Mouse (Mus musculus) cerebellum, adult 18-20 months (tissue): ENCODE measurements around the gene 1810055G02Rik.

Experiments
- DNase-seq, 2 experiments: peaks; one replicate each; pipeline ENCODE4 v3.0.0; 2021

1810055G02Rik gene

DNA sequence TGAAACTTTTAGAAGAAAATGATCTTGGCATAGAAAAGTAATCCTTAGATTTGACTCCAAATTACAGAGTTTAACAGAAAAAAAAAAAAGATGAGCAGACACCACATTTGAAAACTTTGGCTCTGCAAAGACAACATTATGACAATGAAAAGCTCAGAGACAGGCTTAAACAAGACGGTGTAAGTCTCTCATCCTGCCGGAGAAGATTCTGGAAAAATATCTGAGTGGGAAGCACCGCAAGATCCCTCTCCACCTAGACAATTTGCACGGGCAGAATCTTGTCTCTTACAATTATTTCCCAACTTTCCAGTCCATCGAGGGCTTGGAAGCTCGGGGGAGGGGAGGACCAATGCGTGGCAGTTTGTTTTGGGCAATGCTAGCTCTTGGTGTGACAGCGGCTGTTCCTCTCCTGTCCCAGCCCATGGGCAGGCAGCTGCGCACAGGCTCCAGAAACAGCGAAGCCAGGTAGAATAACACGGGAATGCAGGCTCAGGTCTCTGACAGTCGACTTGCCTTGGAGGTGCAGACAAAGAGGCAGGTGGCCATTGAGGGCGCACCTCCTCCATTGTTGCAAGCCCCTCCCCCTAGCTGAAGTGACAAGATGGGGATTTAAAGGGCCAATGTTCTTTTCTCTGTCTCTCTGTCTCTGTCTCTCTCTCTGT, 35.9 kb downstream of the 1810055G02Rik start:
- peak; percentile 80 to 82 for DNase-seq

DNA sequence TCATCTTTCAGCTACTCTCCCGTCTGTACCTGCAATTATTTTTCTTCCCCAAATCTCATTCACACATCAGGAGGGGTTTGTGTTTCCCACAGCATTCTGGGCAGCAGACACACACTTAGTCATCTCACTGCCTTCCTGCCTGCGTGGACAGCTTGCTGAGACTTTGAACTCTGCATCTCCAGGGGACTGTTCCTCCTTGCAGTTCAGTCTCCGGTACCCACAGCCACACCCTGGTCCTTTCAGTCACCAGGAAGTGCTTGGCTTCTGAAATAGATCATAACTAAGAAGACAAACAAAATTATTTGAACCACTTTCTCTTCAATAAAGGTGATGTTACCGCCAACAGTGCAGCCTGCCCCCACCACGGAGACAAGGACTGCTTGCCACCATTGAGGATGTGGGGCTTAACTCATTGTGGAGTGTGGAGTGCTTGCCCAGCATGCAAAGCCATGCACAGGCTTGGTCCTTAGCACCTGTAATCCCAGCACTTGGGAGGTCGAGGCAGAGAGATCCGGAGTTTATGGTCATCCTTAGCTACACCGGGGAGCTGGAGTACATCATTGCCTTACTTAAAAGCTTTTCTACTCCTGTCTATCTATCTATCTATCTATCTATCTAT, 44.6 kb downstream of the 1810055G02Rik start:
- no peak for DNase-seq

DNA sequence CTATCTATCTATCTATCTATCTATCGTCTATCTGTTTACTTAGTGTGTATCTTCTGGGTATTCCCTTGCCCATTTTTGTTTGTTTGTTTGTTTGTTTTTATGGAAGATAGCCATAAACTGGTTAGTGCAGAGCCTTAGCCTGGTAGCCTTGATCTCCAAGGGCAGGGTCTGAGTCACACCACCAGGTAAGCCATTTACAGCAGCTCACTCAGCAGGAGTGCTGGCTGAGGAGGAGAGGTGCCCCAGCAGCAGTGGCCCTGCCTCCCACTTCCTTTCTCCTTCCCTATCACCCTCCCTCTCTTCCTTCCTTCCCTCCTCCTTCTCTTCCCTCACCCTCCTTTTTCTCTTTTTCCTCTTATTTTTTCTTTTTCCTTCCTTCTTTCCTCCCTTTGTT, 45.1 kb downstream of the 1810055G02Rik start:
- no peak for DNase-seq

DNA sequence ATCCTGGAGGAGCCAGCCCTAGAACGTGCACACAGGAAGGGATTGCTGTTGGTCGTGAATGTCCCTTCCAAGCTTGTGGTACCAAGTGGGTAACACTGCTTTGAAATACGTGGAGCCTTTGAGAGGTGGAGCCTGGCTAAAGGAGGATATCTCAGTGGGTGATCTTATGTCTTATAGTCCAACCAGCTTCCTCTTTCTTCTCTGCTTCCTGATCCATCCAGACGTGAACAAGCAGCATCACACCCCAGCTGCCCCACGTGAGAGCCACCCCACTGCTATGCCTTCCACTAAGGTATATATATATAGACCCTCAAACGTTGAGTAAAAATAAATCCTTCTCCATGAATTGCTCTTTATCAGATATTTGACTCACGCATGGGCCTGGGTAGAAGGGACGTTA, 45.6 kb downstream of the 1810055G02Rik start:
- no peak for DNase-seq

DNA sequence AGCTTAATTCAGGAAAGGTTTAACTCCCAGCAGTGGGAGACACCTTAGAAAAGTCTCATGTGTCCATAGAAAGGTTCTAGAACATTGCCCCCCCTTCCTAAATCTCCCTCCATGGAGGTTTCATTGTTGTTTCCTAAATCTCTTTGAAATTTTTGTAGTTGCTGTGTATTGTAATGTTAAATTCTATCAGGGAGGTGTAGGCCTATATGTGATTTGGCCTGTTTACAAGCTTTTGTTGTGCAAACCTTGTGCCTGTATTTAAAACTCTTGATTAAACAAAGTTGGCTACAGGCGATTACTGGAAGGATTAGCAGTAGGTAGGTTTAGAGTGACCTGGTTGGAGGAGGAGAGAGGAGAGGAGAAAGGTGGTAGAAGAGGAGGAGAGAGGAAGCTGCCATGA, 49.8 kb downstream of the 1810055G02Rik start:
- DNase-seq, result no peak

DNA sequence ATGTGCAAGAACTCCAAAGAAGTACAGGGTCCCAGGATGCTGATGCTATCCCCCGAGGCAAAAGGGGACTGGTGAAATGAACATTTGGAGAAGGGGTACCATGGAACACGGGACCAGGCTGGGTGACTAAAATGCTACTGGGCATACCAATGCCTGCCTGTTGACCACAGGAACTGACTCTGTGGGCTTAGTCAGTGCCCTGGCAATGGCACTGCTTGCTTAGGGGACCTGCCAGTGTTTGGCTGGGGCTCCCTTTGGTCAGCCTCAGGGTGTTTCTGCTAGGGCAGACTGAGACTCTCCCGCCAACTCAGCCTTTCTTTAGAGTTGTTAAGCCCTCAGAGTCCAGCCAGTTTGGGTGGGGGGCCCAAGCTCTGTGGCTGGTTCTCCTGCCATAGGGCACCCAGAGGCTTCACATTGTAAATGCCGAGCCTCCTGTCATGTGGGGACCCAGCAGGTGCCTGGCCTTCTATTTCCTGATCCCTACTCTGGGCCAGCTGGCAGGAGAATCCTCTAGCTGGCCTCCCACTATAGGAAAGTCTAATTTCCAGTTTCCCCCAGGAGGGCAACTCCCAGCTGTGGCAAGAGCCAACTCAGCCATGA, 57.2 kb downstream of the 1810055G02Rik start:
- DNase-seq, result peak; percentile 53 to 65

DNA sequence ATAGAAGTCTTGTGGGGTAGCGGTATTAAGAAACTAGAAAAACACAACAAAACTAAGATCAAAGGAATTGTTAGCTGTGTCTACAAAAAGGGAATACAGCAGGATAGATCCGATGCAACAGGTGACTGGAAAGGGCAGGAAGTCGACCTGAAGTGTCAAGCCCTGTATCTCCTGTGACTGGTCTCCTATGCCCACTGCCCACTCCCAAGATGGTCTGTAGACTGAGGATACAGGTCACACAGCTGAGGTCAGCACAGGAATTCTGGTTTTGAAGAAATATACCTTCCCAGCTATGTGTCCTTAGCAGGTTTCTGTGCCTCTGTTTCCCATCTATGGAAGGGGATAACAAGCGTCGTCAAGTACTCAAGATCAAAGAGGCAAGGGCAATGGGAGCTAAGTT, 58.3 kb downstream of the 1810055G02Rik start:
- DNase-seq, result no peak

DNA sequence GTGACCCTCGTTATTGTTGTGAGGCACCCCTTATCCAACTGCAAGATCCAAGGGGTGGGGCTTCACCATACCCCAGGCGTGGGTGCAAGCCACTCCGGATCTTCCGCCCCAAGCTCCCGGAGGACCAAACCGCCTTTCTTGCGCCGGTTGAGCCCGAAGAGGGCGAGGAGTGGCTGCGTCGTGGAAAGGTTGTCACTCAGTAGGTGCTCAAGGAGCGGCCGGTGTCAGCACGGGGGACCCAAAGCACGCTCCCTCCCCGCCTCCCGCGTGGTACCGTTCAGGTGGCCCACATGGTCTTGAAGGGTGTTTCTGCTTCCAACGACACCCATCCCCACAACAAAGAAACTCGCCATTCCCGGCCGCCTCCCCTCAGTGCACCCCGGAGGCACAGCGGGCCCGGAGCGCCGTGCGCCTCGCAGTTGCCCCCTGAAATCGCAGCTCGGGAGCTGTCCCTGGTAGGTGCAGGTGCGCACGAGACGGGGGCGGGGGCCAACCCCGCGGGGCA, 59.2 kb downstream of the 1810055G02Rik start, which contains the start of gene Kmt5b:
Gene Kmt5b (plus strand): TSS at position 146 of the 505 bp plus-strand sequence.
- DNase-seq, result peak in 1 of 2 experiments; percentile 60
